Mouse (Mus musculus) liver, postnatal 0 days (tissue): ENCODE results near the gene Eif3c. TPM values are rescaled to one million over a fixed set of nuclear protein-coding genes. Genes with fewer than 3 reads are reported as not detected.
A peak's percentile ranks its signal among the peaks of the same experiment; 100 is the strongest.

Experiments
- ATAC-seq: fragments of 200-750 bp; cut with Nextera tagmentation; 2 replicates; pipeline ENCODE4 v1.8.0; 2017; ENCODE audit warnings: mild to moderate bottlenecking, moderate library complexity
- DNase-seq: peaks from one replicate; pipeline ENCODE4 v3.0.0-alpha.2; 2016
- H3K27ac ChIP-seq: fragments of 300-500 bp; sonication (generic); 2 replicates; pipeline ENCODE4 v1.5.1; 2014; ENCODE audit warnings: antibody characterized with exemption, moderate library complexity, mild to moderate bottlenecking, low read depth
- H3K27me3 ChIP-seq: fragments of 300-500 bp; sonication (generic); 2 replicates; pipeline ENCODE4 v1.6.1; 2014; ENCODE audit warnings: low read length, control low read depth, mixed read lengths; ENCODE audit not compliant: insufficient read depth
- H3K36me3 ChIP-seq: fragments of 300-500 bp; sonication (generic); replicated peaks from 2 replicates; pipeline ENCODE4 v1.6.1; 2014; ENCODE audit warnings: mild to moderate bottlenecking, control low read depth, low read length, moderate library complexity, mixed read lengths; ENCODE audit not compliant: insufficient read depth
- H3K4me1 ChIP-seq: fragments of 300-500 bp; sonication (generic); 2 replicates; pipeline ENCODE4 v1.6.1; 2014; ENCODE audit warnings: antibody characterized with exemption, mild to moderate bottlenecking, control low read depth; ENCODE audit not compliant: insufficient read depth
- H3K4me2 ChIP-seq: fragments of 300-500 bp; sonication (generic); 2 replicates; pipeline ENCODE4 v1.6.1; 2014; ENCODE audit warnings: low read depth, mild to moderate bottlenecking, low read length, moderate library complexity, mixed read lengths
- H3K4me3 ChIP-seq: fragments of 300-500 bp; sonication (generic); 2 replicates; pipeline ENCODE4 v1.5.1; 2014; ENCODE audit warnings: low read depth, low read length
- H3K9ac ChIP-seq: fragments of 300-500 bp; sonication (generic); replicated peaks from 2 replicates; pipeline ENCODE4 v1.6.1; 2014; ENCODE audit warnings: mild to moderate bottlenecking, moderate library complexity
- H3K9me3 ChIP-seq: fragments of 300-500 bp; sonication (generic); 2 replicates; pipeline ENCODE4 v1.6.1; 2016; ENCODE audit warnings: mild to moderate bottlenecking, control low read depth, low read length, mixed read lengths
- CTCF ChIP-seq: sonication (generic); IDR thresholded peaks from 2 replicates; pipeline ENCODE4 v1.5.1; 2016; ENCODE audit warnings: antibody characterized with exemption, low read depth
- EP300 ChIP-seq: IDR thresholded peaks from 2 replicates; pipeline ENCODE4 v1.6.1; 2016; ENCODE audit warnings: antibody characterized with exemption, low read depth, mild to moderate bottlenecking
- WGBS: fragments of 180-500 bp; shearing (Covaris S2); extraction: QIAGEN DNeasy Blood & Tissue Kit; methylation state at CpG from one replicate; pipeline ENCODE4 v1.1.7; 2014; ENCODE audit not compliant: insufficient replicate concordance; 5-methylcytosine and 5-hydroxymethylcytosine counted together
- polyA plus RNA-seq: library from polyadenylated mRNA; unstranded; fragments of >200 nt; fragmentation: Nextera tagmentation; extraction: Ambion mirVana; gene quantifications from 2 replicates; pipeline ENCODE4 v1.2.1, GENCODE M21; 2015

Gene Eif3c
- polyA plus RNA-seq, 1 experiment from 2014 or later: 90.9 TPM

DNA sequence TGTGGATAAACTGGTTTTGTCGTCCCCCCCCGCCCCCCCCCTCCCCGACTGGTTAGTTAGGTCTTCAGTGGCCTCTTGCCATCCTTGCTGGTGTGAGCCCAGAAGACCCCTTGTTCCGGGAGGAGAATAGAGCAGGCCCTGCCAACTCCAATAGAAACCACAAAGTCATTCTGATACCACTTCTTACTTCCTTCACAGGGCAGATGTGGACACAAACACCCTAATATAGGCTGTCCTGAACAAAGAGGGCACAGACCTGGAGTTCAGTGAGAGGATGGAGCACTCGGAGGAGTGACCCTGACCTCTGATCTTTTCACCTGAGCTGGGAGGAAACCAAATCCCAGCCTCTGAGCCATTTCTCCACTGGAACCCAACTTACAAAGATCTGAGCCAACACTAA is 35.7 kb upstream of the Eif3c start:
- H3K4me2 ChIP-seq: no peak overlapping the region
- 29% methylated on average over 5 of the region's 5 CpGs for WGBS
- no peak overlapping the region for H3K9ac ChIP-seq
- H3K36me3 ChIP-seq: no peaks in the 10 kb centered on the region
- H3K27me3 ChIP-seq: no peaks in the 10 kb centered on the region
- H3K4me3 ChIP-seq: no peak overlapping the region
- H3K27ac ChIP-seq: no peak overlapping the region
- H3K4me1 ChIP-seq: peaks cover 12% of the 10 kb centered on the region
- DNase-seq (no peak), ATAC-seq (no peak)
- TF ChIP-seq CTCF: no peak
- TF ChIP-seq EP300: no peak
- no peaks in the 10 kb centered on the region for H3K9me3 ChIP-seq

DNA sequence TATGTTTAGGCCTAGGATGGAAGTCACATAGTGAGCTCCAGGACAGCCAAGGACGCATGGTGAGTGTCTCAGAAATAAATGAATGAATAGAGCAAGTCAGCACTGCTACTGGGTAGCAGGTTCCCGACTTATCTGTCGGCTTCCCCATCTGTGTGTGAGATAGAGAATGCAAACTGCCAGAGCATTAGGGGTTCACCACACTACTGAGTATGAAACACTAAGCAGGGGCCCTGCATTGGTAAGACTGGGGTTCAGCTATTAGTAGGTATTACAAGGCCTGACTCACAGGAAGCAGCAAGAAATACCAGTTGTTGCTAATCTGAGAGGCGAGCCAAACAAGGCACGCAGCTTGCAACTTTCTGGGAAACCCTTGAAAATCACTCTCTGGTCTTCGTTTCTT is 32.7 kb upstream of the Eif3c start:
- no peak overlapping the region for H3K9ac ChIP-seq
- H3K27me3 ChIP-seq: no peaks in the 10 kb centered on the region
- no peak overlapping the region for H3K4me2 ChIP-seq
- ATAC-seq (no peak), DNase-seq (no peak)
- no peaks in the 10 kb centered on the region for H3K36me3 ChIP-seq
- no peak overlapping the region for H3K27ac ChIP-seq
- peaks cover 15% of the 10 kb centered on the region for H3K4me1 ChIP-seq
- no peak overlapping the region for H3K4me3 ChIP-seq
- TF ChIP-seq CTCF (no peak), EP300 (no peak)
- 57% methylated on average over 6 of the region's 6 CpGs for WGBS
- no peaks in the 10 kb centered on the region for H3K9me3 ChIP-seq

DNA sequence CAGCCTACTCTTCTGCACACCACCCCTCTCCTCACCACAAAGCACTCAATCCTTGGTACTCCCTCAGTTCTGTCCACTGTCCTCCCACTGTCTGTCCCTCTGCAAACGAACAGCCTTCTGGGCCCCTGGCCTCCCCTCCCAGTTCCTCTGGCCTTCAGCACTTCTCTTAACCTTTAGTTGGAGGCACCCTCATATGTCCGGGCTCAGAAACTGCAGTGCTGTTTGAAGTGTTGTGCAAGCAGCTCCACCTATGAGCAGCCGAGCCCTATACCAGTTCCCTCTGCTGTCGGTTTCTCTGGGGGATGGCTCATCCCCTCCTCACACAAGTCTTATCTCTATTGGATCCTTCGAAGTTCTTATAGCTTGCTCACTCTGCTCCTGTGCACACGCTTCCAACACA is 30.2 kb upstream of the Eif3c start:
- H3K27me3 ChIP-seq: no peaks in the 10 kb centered on the region
- DNase-seq (no peak), ATAC-seq (peak; percentile 31)
- TF ChIP-seq CTCF: no peak
- no peak for TF ChIP-seq EP300
- no peaks in the 10 kb centered on the region for H3K9me3 ChIP-seq
- WGBS: 24% methylated on average over 6 of the region's 6 CpGs
- H3K4me3 ChIP-seq: no peak overlapping the region
- 0 out of 2 replicates have a peak overlapping the region, but pooled peaks have one; percentile 34 for H3K27ac ChIP-seq
- no peaks in the 10 kb centered on the region for H3K36me3 ChIP-seq
- H3K4me2 ChIP-seq: 0 out of 2 replicates have a peak overlapping the region, but pooled peaks have one; percentile 9
- H3K9ac ChIP-seq: no peak overlapping the region
- peaks cover 15% of the 10 kb centered on the region for H3K4me1 ChIP-seq

DNA sequence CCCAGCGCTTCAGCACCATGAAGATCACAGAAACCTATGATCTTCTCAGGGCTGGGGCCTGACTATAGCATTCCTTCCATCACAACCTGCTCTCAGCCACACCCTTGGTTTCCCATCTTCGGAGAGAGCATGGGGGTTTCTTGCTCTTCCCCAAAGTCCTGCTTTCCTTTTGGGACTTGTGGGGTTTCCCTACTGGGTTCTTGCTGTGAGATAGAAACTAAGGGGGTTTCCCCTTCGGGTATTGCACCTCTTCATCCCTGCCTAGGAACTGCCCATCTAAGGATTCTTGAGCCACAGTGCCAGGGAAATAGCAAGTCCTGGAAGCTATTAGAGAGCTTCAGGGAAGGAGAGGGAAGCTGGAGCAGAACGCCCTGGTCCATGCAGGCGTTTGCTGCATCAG is 29.7 kb upstream of the Eif3c start:
- H3K4me1 ChIP-seq: peaks cover 15% of the 10 kb centered on the region
- H3K4me3 ChIP-seq: no peak overlapping the region
- H3K27ac ChIP-seq: 0 out of 2 replicates have a peak overlapping the region, but pooled peaks have one; percentile 34
- no peaks in the 10 kb centered on the region for H3K27me3 ChIP-seq
- 68% methylated on average over 5 of the region's 5 CpGs for WGBS
- H3K4me2 ChIP-seq: 0 out of 2 replicates have a peak overlapping the region, but pooled peaks have one; percentile 9
- DNase-seq (no peak), ATAC-seq (no peak)
- H3K36me3 ChIP-seq: no peaks in the 10 kb centered on the region
- no peak overlapping the region for H3K9ac ChIP-seq
- no peak for TF ChIP-seq CTCF
- TF ChIP-seq EP300: no peak
- no peaks in the 10 kb centered on the region for H3K9me3 ChIP-seq

DNA sequence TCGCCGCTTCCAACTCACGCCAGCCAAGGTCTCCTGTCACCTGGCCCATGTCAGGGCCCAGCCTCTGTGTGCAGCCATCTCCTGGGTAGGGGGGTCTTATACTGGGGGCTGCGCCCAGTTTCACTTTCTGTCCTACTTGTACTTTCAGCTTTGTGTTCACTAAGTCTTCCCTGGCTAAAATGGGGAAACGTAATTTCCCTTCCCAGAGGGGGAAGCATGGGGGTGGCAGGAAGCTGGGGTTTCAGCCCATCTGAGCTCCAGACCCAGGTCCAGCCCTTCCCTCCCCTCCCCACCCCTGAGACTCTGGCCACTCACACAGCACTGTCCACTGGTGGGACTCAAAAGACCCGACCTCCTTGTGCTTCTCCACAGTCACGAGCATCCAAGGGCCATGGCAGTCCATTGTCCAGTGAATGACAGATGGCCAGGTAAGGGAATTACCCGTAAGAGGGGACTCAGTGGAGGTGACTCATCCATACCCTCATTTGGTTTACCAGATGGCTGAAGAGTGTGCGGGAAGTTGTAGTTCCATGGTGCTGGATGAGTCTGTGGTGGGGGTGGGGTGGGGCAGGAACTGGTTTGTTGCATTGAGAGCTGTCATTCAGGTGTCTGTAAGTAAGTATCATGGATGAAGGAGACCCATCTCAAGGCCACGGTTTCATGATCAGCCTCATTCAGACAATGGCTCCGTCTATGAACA is 28.8 kb upstream of the Eif3c start, which contains the start of gene Il27:
Gene Il27, minus strand, starts transcription at position 80 of the 700 bp plus-strand sequence.
- Histone ChIP-seq H3K36me3 (no peaks in the 10 kb centered on the region), H3K4me2 (peak within 1 kb of the TSS; percentile 58), H3K9ac (no peak within 1 kb of the TSS), H3K4me1 (peaks cover 15% of the 10 kb centered on the region), H3K9me3 (no peaks in the 10 kb centered on the region), H3K27ac (no peak within 1 kb of the TSS), H3K4me3 (no peak within 1 kb of the TSS), H3K27me3 (no peaks in the 10 kb centered on the region)
- no peak for TF ChIP-seq EP300
- TF ChIP-seq CTCF: no peak
- ATAC-seq (no peak), DNase-seq (no peak)
- 66% methylated on average over 11 of the region's 11 CpGs for WGBS

DNA sequence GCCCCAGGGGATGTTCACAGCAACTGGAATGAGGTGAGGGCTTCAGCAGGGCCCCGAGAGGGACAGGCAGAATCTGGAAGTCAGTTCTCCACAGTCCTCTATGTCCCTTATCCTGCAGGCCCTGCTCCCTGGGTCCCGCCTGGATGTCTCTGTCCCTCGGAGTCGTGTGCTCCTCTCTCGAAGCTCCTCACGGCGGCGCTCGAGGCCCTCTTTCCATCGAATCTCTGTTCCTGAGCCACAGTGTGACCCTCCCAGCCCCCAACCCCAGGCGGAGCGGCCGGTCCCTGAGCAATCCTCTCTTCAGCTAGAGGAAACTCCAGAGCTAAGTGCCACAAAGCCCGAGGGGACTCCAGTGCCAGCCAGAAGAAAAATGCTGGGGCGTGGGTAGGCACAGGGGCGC is 21.6 kb upstream of the Eif3c start:
- Histone ChIP-seq H3K9me3 (no peaks in the 10 kb centered on the region), H3K27ac (0 out of 2 replicates have a peak overlapping the region, but pooled peaks have one; percentile 29), H3K4me1 (peaks cover 8% of the 10 kb centered on the region), H3K4me2 (0 out of 2 replicates have a peak overlapping the region, but pooled peaks have one; percentile 23), H3K9ac (peak overlapping the region; percentile 21; the same call in 1 of the 2 replicates), H3K4me3 (no peak overlapping the region), H3K36me3 (no peaks in the 10 kb centered on the region), H3K27me3 (no peaks in the 10 kb centered on the region)
- TF ChIP-seq CTCF (peak; percentile 73), EP300 (no peak)
- WGBS: 20% methylated on average over 16 of the region's 16 CpGs
- ATAC-seq (no peak), DNase-seq (peak; percentile 66)
